Mouse (Mus musculus) stomach, postnatal 0 days (tissue): ENCODE measurements around the gene Mpp1.

Experiments used
- CTCF ChIP-seq: IDR thresholded peaks from 2 replicates; pipeline ENCODE4 v1.5.1; 2016; ENCODE audit warnings: antibody characterized with exemption, low read depth, mild to moderate bottlenecking, moderate library complexity
- EP300 ChIP-seq: optimal IDR thresholded peaks from 2 replicates; pipeline ENCODE3; 2016; ENCODE audit warnings: antibody characterized with exemption

DNA sequence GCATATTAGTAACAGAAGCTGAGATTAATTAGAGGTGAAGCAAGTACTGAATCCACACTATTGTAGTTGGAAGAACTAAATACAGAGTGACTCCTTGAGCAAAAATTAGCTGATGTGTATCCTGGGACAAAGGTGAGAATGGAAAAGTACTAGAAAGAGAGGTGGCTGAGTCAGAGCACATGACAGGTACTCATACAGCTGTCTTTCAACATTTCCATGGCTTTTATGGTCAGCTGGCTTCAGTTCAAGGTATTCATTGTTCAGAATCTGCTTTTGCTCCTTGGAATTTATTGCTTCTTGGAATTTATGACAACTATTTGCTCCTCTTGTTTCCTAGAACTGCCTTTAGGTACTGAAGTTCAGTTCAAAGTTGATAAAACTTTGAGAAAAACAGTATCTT lies 6.1 kb upstream of the Mpp1 start:
- no peak for TF ChIP-seq CTCF
- no peak for TF ChIP-seq EP300
